Mouse (Mus musculus) stomach, postnatal 0 days (tissue): ENCODE results near the gene 1700067K01Rik.

Experiments used
- CTCF ChIP-seq: IDR thresholded peaks from 2 replicates; pipeline ENCODE4 v1.5.1; 2016; ENCODE audit warnings: antibody characterized with exemption, low read depth, mild to moderate bottlenecking, moderate library complexity
- EP300 ChIP-seq: optimal IDR thresholded peaks from 2 replicates; pipeline ENCODE3; 2016; ENCODE audit warnings: antibody characterized with exemption

- no peak for TF ChIP-seq EP300
- TF ChIP-seq CTCF: no peak
Observed at GRCm38 (mm10) chr8:83954749-83955105, 46.6 kb upstream of the 1700067K01Rik start.
